Mouse (Mus musculus) heart, embryonic 12.5 days (tissue): ENCODE measurements around the gene Mpdz. TPM values are rescaled to one million over a fixed set of nuclear protein-coding genes. Genes with fewer than 3 reads are reported as not detected.

Experiments used
- ATAC-seq: fragments of 200-750 bp; cut with Nextera tagmentation; 2 replicates; pipeline ENCODE4 v1.8.0; 2017; ENCODE audit warnings: moderate TSS enrichment, moderate library complexity; ENCODE audit not compliant: insufficient number of reproducible peaks, low FRiP score
- H3K27ac ChIP-seq: fragments of 300-500 bp; sonication (generic); 2 replicates; pipeline ENCODE4 v1.5.1; 2016; ENCODE audit warnings: mild to moderate bottlenecking, moderate library complexity; ENCODE audit not compliant: poor library complexity, severe bottlenecking
- H3K27me3 ChIP-seq: fragments of 300-500 bp; sonication (generic); replicated peaks from 2 replicates; pipeline ENCODE4 v1.6.1; 2016; ENCODE audit warnings: mild to moderate bottlenecking, moderate library complexity
- H3K36me3 ChIP-seq: fragments of 300-500 bp; sonication (generic); 2 replicates; pipeline ENCODE4 v1.6.1; 2016; ENCODE audit warnings: mild to moderate bottlenecking, moderate library complexity
- H3K4me1 ChIP-seq: fragments of 300-500 bp; sonication (generic); replicated peaks from 2 replicates; pipeline ENCODE4 v1.6.1; 2016; ENCODE audit warnings: mild to moderate bottlenecking
- H3K4me2 ChIP-seq: fragments of 300-500 bp; sonication (generic); 2 replicates; pipeline ENCODE4 v1.6.1; 2016; ENCODE audit warnings: mild to moderate bottlenecking, moderate library complexity
- H3K4me3 ChIP-seq: fragments of 300-500 bp; sonication (generic); 2 replicates; pipeline ENCODE4 v1.5.1; 2016; ENCODE audit warnings: mild to moderate bottlenecking
- H3K9ac ChIP-seq: fragments of 300-500 bp; sonication (generic); 2 replicates; pipeline ENCODE4 v1.6.1; 2016; ENCODE audit warnings: mild to moderate bottlenecking, moderate library complexity
- H3K9me3 ChIP-seq: fragments of 300-500 bp; sonication (generic); replicated peaks from 2 replicates; pipeline ENCODE4 v1.6.1; 2016; ENCODE audit warnings: mild to moderate bottlenecking, moderate library complexity
- WGBS: fragments of 180-500 bp; shearing (Covaris S2); methylation state at CpG from one replicate; pipeline ENCODE4 v1.1.7; 2016; 5-methylcytosine and 5-hydroxymethylcytosine counted together
- polyA plus RNA-seq: library from polyadenylated mRNA; unstranded; fragments of >200 nt; fragmentation: Nextera tagmentation; extraction: Ambion mirVana; gene quantifications from 2 replicates; pipeline ENCODE4 v1.2.1, GENCODE M21; 2016

The Mpdz gene
- polyA plus RNA-seq: 34.3 and 37.4 TPM in 2 replicates

DNA sequence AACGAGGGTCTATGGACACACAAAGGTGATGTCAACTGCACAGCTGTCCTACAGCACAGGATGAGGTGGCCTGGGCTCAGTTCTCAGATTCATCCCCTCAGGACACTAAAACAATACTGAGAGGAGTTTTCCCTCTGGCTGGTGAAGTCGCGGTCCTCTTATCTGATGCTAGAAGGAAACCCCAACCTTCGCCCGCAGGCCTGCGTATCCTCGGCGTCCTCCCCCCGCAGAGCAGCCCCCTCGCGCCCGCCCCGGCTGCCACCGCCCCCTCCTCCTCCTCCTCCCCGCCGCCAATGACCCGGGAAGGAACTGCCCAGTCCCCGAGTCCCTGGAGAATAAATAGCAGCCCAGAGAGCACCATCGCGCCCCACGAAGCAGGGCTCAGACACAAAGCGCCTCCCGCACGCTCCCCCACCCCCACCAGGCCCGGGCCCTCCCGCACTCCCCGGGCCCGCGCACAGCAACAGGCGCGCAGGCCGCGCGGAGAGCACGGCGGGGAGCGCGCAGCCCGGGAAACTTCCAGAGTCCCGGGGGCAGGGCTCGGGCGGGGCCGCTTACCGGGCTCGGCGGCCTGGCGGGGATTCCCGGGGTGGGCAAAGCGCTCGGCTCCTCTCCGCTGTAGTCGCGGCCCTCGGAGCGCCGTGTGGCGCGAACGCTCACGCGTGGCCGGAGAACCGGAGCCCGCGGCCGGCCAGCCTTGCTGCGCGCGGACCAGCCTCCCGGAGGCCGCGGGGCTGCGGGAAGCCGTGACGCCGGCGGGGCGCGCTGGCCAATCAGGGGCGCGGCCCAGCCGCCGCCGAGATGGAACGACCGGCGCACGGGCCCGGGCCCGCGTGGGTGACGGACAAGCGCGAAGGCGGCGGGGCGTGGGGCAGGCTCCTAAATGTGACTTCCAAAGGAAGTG is at the start of gene Mpdz:
Gene Mpdz (minus strand): TSS at position 738 of the 904 bp plus-strand sequence.
- Histone ChIP-seq H3K27me3 (no peaks in the 10 kb centered on the region), H3K36me3 (no peaks in the 10 kb centered on the region), H3K9ac (peak within 1 kb of the TSS; percentile 98), H3K4me2 (peak within 1 kb of the TSS; percentile 67), H3K9me3 (no peaks in the 10 kb centered on the region), H3K4me3 (peak within 1 kb of the TSS; percentile 90), H3K4me1 (peaks cover 13% of the 10 kb centered on the region), H3K27ac (peak within 1 kb of the TSS; percentile 93)
- under 1% methylated on average over 97 of the region's 97 CpGs for WGBS
- peak; percentile 92 for ATAC-seq

DNA sequence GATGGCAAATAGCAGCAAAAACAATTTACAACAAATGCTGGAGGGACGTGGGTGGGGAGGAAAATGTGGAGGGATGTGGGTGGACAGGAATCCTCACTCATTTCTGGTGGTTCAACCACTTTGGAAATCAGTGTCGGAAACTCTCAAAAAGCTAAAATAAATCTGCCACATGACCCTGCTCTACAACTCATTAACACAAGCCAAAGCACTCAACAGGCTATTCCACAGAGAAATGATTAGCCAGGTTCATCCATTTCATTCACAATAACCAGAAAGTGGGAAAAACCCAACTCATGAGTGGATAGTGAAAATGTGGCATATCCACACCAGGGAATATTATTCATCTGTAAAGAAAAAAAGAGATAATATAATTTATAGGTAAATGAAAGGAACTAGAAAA is 47.9 kb upstream of the Mpdz start:
- Histone ChIP-seq H3K4me1 (no peaks in the 10 kb centered on the region), H3K27ac (no peak overlapping the region), H3K36me3 (no peaks in the 10 kb centered on the region), H3K9me3 (no peaks in the 10 kb centered on the region), H3K4me2 (no peak overlapping the region), H3K4me3 (no peak overlapping the region), H3K9ac (no peak overlapping the region), H3K27me3 (no peaks in the 10 kb centered on the region)
- 81% methylated on average over 2 of the region's 2 CpGs for WGBS
- ATAC-seq: no peak

DNA sequence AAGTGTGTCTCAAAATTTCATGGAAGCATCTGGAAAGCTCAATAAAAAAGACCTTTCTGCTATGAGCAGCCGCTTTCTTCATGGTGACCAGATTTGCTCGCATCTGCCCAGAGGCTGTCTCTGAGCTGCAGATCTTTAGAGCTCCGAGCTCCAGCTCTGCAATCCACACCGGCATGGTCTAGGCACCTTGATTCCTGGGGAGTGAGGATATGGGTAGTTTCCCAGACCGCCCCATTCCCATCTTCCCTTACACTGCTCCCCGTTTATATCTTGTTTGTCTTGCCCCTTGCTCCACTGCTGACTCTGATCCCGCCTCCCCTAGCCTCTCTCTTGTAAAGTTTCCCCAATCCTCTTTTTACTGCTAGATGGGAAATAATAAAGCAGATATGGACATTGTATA is 42.0 kb upstream of the Mpdz start:
- H3K27ac ChIP-seq: peak overlapping the region; percentile 64
- peaks cover 3% of the 10 kb centered on the region; the same call in 1 of the 2 replicates for H3K4me1 ChIP-seq
- H3K9me3 ChIP-seq: no peaks in the 10 kb centered on the region
- 0 out of 2 replicates have a peak overlapping the region, but pooled peaks have one; percentile 7 for H3K9ac ChIP-seq
- ATAC-seq: no peak; the same call in 1 of the 2 replicates
- H3K4me2 ChIP-seq: no peak overlapping the region
- no peak overlapping the region for H3K4me3 ChIP-seq
- WGBS: 58% methylated on average over 7 of the region's 7 CpGs
- no peaks in the 10 kb centered on the region for H3K36me3 ChIP-seq
- H3K27me3 ChIP-seq: no peaks in the 10 kb centered on the region

DNA sequence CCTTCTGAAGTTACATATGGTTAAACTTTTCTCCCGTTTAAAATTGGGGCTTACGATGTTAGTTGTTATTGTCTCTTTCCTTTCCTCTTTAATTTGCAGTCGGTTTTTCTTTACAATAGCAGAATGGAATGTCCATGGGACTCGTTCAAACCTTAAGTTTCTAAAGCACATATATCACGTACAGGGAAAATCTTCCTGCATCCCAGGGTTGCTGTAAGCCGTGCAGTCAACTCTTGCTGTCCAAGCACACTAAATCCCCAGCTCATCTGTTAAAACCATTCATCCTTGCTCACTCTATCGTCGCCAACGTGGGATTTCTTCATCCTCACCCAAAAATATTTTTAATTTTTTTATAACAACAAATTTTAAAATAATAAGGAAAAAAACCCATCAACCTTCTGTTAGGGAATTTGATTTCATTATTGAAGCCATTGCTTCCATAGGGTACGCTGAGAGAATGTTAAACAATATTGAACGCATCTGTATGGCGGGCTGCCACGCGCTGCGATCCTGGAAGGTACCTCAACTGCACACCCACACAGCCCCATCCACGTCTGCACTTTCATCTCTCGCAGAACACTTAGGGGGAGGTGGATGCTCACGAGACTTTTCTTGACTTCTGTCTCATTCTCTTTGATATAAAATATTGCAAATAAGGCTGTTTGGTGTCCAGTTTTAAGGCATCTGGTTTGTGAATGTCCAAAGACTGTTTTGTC is 41.4 kb upstream of the Mpdz start:
- no peak overlapping the region for H3K9ac ChIP-seq
- ATAC-seq: no peak
- no peak overlapping the region for H3K4me2 ChIP-seq
- H3K4me1 ChIP-seq: peaks cover 3% of the 10 kb centered on the region; the same call in 1 of the 2 replicates
- no peaks in the 10 kb centered on the region for H3K9me3 ChIP-seq
- no peaks in the 10 kb centered on the region for H3K36me3 ChIP-seq
- 65% methylated on average over 18 of the region's 18 CpGs for WGBS
- no peaks in the 10 kb centered on the region for H3K27me3 ChIP-seq
- H3K4me3 ChIP-seq: no peak overlapping the region
- H3K27ac ChIP-seq: no peak overlapping the region; the same call in 1 of the 2 replicates

DNA sequence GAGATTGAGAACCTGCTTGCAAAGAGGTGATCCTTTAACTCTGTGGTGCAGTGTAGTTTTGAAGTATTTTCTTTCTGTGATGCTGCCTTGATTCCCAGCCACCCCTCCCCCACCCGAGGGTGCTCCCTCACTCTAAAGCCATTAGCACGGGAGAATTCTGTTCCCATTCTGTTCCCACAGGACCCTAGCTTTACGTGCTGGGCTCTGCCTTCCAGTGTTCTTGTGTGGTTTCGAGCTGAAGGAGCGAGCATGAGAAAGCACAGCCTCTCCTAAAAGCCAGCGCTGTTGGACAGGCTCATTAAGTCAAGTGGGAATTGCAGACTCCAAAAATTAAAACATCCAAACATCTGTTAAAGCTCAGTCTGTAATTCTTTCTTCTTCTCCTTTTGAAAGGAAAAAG is 40.5 kb upstream of the Mpdz start:
- ATAC-seq: no peak
- no peaks in the 10 kb centered on the region for H3K9me3 ChIP-seq
- no peak overlapping the region for H3K4me3 ChIP-seq
- peak overlapping the region; percentile 31; the same call in 1 of the 2 replicates for H3K4me2 ChIP-seq
- H3K27me3 ChIP-seq: no peaks in the 10 kb centered on the region
- no peak overlapping the region; the same call in 1 of the 2 replicates for H3K27ac ChIP-seq
- 13% methylated on average over 6 of the region's 6 CpGs for WGBS
- peaks cover 3% of the 10 kb centered on the region; the same call in 1 of the 2 replicates for H3K4me1 ChIP-seq
- no peaks in the 10 kb centered on the region for H3K36me3 ChIP-seq
- no peak overlapping the region for H3K9ac ChIP-seq

DNA sequence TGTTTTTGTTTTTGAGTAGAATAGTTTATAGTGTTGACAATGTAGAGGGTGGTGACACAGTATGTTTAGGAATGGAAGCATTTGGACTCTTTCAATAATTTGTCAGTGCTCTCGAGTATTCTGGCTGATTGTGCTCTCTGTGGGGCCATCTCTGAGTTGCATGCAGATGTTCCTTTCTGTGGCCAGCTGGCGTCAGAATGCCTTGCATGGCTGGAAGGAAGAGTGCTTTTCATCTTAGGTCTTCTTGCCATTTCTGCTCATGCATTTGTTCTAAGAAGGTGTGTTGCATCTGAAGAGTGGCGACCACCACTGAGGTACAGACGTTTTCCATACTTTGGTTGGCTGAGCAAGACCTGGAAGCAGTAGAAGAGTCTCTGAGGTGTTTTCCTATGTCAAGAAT is 24.2 kb upstream of the Mpdz start:
- Histone ChIP-seq H3K4me2 (no peak overlapping the region), H3K4me1 (no peaks in the 10 kb centered on the region; the same call in 1 of the 2 replicates), H3K9ac (no peak overlapping the region), H3K4me3 (no peak overlapping the region), H3K27me3 (no peaks in the 10 kb centered on the region), H3K9me3 (no peaks in the 10 kb centered on the region), H3K27ac (no peak overlapping the region), H3K36me3 (no peaks in the 10 kb centered on the region)
- 77% methylated on average over 4 of the region's 4 CpGs for WGBS
- no peak for ATAC-seq

DNA sequence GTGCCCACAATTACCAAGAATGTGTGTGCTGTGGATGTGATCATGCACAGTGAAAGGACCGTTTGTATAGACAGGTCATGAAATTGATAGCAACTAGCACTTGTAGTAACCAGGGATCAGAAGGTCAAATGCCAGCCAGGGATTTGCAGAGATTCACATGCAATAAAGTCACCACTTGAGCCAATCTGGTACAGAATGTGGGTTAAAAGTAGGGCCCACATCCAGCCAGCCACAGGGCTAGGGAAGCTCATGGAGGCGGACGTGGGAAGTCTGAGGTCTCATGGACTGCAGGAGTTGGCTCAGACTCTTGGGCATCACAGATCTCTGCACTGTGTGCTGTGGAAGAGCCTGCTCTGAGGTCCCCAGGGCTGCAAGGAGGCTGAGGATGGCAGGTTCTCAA is 22.6 kb upstream of the Mpdz start:
- WGBS: 76% methylated on average over 3 of the region's 3 CpGs
- H3K27ac ChIP-seq: no peak overlapping the region
- no peak overlapping the region for H3K4me2 ChIP-seq
- no peaks in the 10 kb centered on the region for H3K36me3 ChIP-seq
- no peaks in the 10 kb centered on the region for H3K9me3 ChIP-seq
- H3K4me1 ChIP-seq: no peaks in the 10 kb centered on the region; the same call in 1 of the 2 replicates
- H3K27me3 ChIP-seq: no peaks in the 10 kb centered on the region
- H3K9ac ChIP-seq: no peak overlapping the region
- no peak overlapping the region for H3K4me3 ChIP-seq
- ATAC-seq: no peak

DNA sequence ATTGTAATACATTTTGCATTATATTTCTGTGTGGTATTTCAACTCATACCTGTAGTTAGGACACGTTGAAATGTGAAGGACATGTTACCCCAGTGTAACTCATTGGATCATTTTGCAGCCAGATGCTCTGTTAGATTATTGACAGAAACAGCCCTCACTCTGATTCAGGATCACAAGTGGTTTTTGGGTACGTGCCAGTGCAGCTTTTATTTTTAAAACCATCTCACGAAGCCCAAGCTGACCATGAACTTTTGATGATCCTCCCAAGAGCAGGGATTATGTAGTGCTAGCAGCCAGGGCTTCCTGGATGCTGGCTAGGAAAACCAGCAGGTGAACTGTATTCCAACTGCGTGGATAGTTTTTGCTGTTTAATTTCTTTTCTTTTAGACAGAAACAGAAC is 19.6 kb upstream of the Mpdz start:
- ATAC-seq: no peak

DNA sequence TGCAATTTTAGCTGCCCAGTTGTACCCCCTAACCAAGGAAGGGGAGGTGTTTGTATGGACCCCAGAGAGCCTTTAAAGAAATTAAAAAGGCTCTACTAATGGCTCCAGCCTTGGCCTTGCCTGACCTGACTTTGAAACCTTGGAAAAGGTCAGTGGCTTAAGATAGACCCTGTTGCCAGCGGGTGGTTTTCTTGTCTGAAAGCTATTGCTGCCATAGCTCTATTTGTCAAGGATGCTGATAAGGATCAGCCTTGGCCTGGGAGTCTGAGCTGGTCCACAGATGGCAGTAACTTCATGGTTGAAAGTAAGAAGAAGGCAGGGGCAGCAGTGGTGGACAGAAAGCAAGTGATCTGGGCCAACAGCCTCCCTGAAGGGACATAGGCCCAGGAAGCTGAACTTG is 16.3 kb upstream of the Mpdz start:
- Histone ChIP-seq H3K4me3 (no peak overlapping the region), H3K4me2 (no peak overlapping the region), H3K36me3 (no peaks in the 10 kb centered on the region), H3K9ac (no peak overlapping the region), H3K27me3 (no peaks in the 10 kb centered on the region), H3K4me1 (no peaks in the 10 kb centered on the region; the same call in 1 of the 2 replicates), H3K9me3 (no peaks in the 10 kb centered on the region; the same call in 1 of the 2 replicates), H3K27ac (no peak overlapping the region)
- 66% methylated on average over 1 of the region's 1 CpGs for WGBS
- ATAC-seq: no peak

More for the DNA sequence above, 19.6 kb upstream of the Mpdz start:
- Histone ChIP-seq H3K4me1 (no peaks in the 10 kb centered on the region; the same call in 1 of the 2 replicates), H3K4me2 (no peak overlapping the region), H3K36me3 (no peaks in the 10 kb centered on the region), H3K9ac (no peak overlapping the region), H3K27ac (no peak overlapping the region), H3K27me3 (no peaks in the 10 kb centered on the region), H3K9me3 (no peaks in the 10 kb centered on the region), H3K4me3 (no peak overlapping the region)
- WGBS: 51% methylated on average over 4 of the region's 4 CpGs

DNA sequence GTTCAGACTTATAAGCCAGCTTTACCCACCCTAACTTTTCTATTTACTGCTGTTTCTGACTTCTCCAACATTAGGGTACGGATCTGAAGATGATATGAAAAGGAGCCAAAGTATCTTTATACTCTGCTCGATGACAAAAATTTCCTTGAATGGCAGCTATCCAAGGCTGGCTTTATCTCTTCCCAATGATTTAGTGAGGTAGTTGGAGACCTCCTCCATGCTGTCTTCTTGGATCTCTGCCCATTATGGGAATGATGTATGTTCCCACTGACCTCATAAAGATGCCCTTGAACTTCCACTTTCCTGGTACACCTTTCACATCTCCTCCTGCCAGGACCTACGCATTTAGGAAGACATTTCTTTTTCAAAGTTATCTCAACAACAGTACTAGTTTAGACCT is 11.2 kb upstream of the Mpdz start:
- Histone ChIP-seq H3K27ac (no peak overlapping the region), H3K9ac (no peak overlapping the region), H3K36me3 (no peaks in the 10 kb centered on the region), H3K4me3 (no peak overlapping the region), H3K27me3 (no peaks in the 10 kb centered on the region), H3K4me1 (peaks cover 17% of the 10 kb centered on the region; the same call in 1 of the 2 replicates), H3K4me2 (no peak overlapping the region), H3K9me3 (no peaks in the 10 kb centered on the region; the same call in 1 of the 2 replicates)
- ATAC-seq: no peak
- 64% methylated on average over 3 of the region's 3 CpGs for WGBS

DNA sequence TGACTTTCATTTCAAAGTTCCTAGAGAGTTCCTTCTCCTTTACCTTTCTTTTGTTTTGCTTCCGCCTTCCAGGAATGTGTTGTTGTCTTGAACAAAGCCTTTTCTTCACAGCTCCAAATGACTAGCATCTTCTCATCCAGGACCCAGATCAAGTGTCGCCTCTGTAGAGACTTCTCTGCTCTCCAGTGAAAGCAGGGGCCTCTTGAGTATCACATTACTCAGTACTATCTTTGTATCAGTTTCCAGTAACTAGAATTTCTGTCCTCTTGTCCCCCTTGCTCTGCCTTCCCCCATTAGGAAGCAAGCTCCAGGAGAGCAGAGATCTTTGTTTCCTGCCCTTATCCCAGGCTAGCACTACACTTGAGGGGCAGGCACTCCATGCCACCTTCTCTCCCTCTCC is 9.6 kb upstream of the Mpdz start:
- H3K27ac ChIP-seq: no peak overlapping the region
- no peak overlapping the region for H3K9ac ChIP-seq
- H3K9me3 ChIP-seq: no peaks in the 10 kb centered on the region; the same call in 1 of the 2 replicates
- no peak overlapping the region for H3K4me3 ChIP-seq
- no peak overlapping the region for H3K4me2 ChIP-seq
- ATAC-seq: no peak
- no peaks in the 10 kb centered on the region for H3K27me3 ChIP-seq
- H3K36me3 ChIP-seq: no peaks in the 10 kb centered on the region
- H3K4me1 ChIP-seq: peaks cover 17% of the 10 kb centered on the region; the same call in 1 of the 2 replicates
- WGBS: 57% methylated on average over 2 of the region's 2 CpGs
